ENCODE assay signal across 8 mouse cellular contexts in the genomic region with DNA sequence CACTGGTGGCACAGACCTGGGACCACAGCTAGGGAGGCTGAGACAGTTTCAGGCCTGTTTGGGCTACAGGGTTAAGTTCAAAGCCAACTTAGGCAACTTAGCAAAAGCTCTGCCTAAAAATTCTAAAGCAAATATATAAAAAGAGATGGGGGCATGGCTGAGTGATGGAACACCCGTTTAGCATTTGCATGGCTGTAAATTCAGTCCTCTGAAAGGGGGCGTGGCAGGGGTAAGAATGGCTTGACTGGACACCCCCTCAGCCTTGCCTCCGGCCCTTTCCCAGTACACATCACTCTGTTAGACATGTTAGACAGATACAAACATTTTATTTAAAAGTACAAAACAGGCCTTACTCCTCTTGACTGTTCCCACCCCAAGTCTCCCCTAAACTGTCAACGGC. TPM values are rescaled to one million over a fixed set of nuclear protein-coding genes. Genes with fewer than 3 reads are reported as not detected.
DNase-seq lines count a peak whose midpoint lies in the region; ATAC-seq and TF ChIP-seq lines count a peak whose summit lies in the region.
"Had no signal": no experiment of that assay in that cellular context is flagged by ENCODE, and none has a peak within 500 bp of the region (broad histone marks: within the 10 kb centered on the region; RNA-seq: fewer than 3 reads in every experiment).

No protein-coding gene starts in this region.

- no peaks in the 10 kb centered on the region for H3K36me3 ChIP-seq in neural tube, embryonic 11.5 days (ENCODE audit: control insufficient read depth, insufficient read depth, low read length)
- H3K36me3 ChIP-seq in forebrain, postnatal 0 days (ENCODE audit: insufficient read depth), result no peaks in the 10 kb centered on the region
- 0 out of 2 replicates have a peak, but pooled peaks cover 5% of the 10 kb centered on the region for H3K36me3 ChIP-seq in limb, embryonic 14.5 days (ENCODE audit: control insufficient read depth, insufficient read depth, low read length)

- peak overlapping the region; percentile 86 for H3K27ac ChIP-seq in neural tube, embryonic 11.5 days (ENCODE audit: low read depth, low read length)
- peak overlapping the region; percentile 62 for H3K27ac ChIP-seq in forebrain, postnatal 0 days (ENCODE audit: low read depth, low read length)
- peak overlapping the region; percentile 79 for H3K27ac ChIP-seq in limb, embryonic 14.5 days (replicated peaks; ENCODE audit: low read depth, low read length)

- no peak for TF ChIP-seq POLR2A in limb, embryonic 14.5 days (IDR thresholded peaks at IDR 0.05; ENCODE audit: borderline replicate concordance, extremely low read depth, insufficient read depth, insufficient read length)

- H3K4me2 ChIP-seq in neural tube, embryonic 11.5 days (ENCODE audit: low read depth), result peak overlapping the region; percentile 29; the same call in 1 of the 2 replicates
- H3K4me2 ChIP-seq in forebrain, postnatal 0 days (ENCODE audit: low read depth), result no peak overlapping the region
- peak overlapping the region; percentile 39; the same call in 1 of the 2 replicates for H3K4me2 ChIP-seq in limb, embryonic 14.5 days (replicated peaks; ENCODE audit: low read depth, low read length, severe bottlenecking)

- 62% methylated on average over 4 of the region's 4 CpGs for WGBS in neural tube, embryonic 11.5 days
- 83% methylated on average over 4 of the region's 4 CpGs for WGBS in forebrain, postnatal 0 days
- 71% methylated on average over 4 of the region's 4 CpGs for WGBS in limb, embryonic 14.5 days

- no peak for ATAC-seq in neural tube, embryonic 11.5 days (ENCODE audit: insufficient read depth, low FRiP score, low TSS enrichment)
- ATAC-seq in forebrain, postnatal 0 days, result no peak
- ATAC-seq in limb, embryonic 14.5 days (ENCODE audit: low FRiP score, low read depth), result no peak
- ATAC-seq in granulocyte monocyte progenitor cell, adult 5-6 weeks (replicated peaks; ENCODE audit: poor library complexity, severe bottlenecking), result no peak

- H3K9ac ChIP-seq in neural tube, embryonic 11.5 days (ENCODE audit: low read length), result peak overlapping the region; percentile 36; the same call in 1 of the 2 replicates
- H3K9ac ChIP-seq in forebrain, postnatal 0 days, result no peak overlapping the region
- no peak overlapping the region for H3K9ac ChIP-seq in limb, embryonic 14.5 days (ENCODE audit: low read depth, low read length, severe bottlenecking)
- H3K9ac ChIP-seq: liver, embryonic 14.5 days had no signal

- H3K4me1 ChIP-seq in neural tube, embryonic 11.5 days (ENCODE audit: control insufficient read depth, insufficient read depth, low read length), result peaks cover 18% of the 10 kb centered on the region
- 0 out of 2 replicates have a peak, but pooled peaks cover 7% of the 10 kb centered on the region for H3K4me1 ChIP-seq in forebrain, postnatal 0 days (ENCODE audit: insufficient read depth)
- peaks cover 12% of the 10 kb centered on the region for H3K4me1 ChIP-seq in limb, embryonic 14.5 days (ENCODE audit: control insufficient read depth, insufficient read depth, low read length)

- H3K4me3 ChIP-seq in neural tube, embryonic 11.5 days (ENCODE audit: low read depth, low read length), result no peak overlapping the region
- H3K4me3 ChIP-seq in forebrain, postnatal 0 days (ENCODE audit: low read depth, low read length), result no peak overlapping the region
- no peak overlapping the region for H3K4me3 ChIP-seq in limb, embryonic 14.5 days (replicated peaks; ENCODE audit: low read length)

- TF ChIP-seq CTCF in forebrain, postnatal 0 days (IDR thresholded peaks at IDR 0.05; ENCODE audit: low read depth), result no peak

- DNase-seq in neural tube, embryonic 11.5 days (ENCODE audit: low spot score), result no peak
- no peak for DNase-seq in neural tube, embryonic 10.5 days (ENCODE audit: extremely low spot score, low spot score)
- DNase-seq in forebrain, postnatal 0 days, result no peak
- no peak for DNase-seq in limb, embryonic 14.5 days (ENCODE audit: low spot score)
- peak; percentile 58 for DNase-seq in testis, postnatal 10 days (ENCODE audit: low spot score)
- DNase-seq in left cerebral cortex, adult 8-10 months (ENCODE audit: low spot score in 2 of 2), result no peak

- no peaks in the 10 kb centered on the region for H3K9me3 ChIP-seq in neural tube, embryonic 11.5 days (ENCODE audit: control insufficient read depth, low read length)
- no peaks in the 10 kb centered on the region for H3K9me3 ChIP-seq in forebrain, postnatal 0 days (ENCODE audit: low read length)
- no peaks in the 10 kb centered on the region for H3K9me3 ChIP-seq in limb, embryonic 14.5 days (ENCODE audit: control insufficient read depth, low read length)

- no peaks in the 10 kb centered on the region for H3K27me3 ChIP-seq in neural tube, embryonic 11.5 days (ENCODE audit: control insufficient read depth, insufficient read depth, low read length)
- H3K27me3 ChIP-seq in forebrain, postnatal 0 days (ENCODE audit: insufficient read depth, low read length), result no peaks in the 10 kb centered on the region
- no peaks in the 10 kb centered on the region for H3K27me3 ChIP-seq in limb, embryonic 14.5 days (ENCODE audit: control insufficient read depth, insufficient read depth, low read length)

RNA-seq across cellular contexts. Expression of a gene that starts 0.8 kb away (rescaled TPM):
- polyA plus RNA-seq in neural tube, embryonic 11.5 days (2014; fragmentation: Nextera tagmentation; extraction: Ambion mirVana), result 0.46 and 0.49 TPM in 2 replicates
- total RNA-seq in forebrain, postnatal 0 days (2014; rRNA removed), result not detected in 2 replicates
- not detected in 2 replicates for polyA plus RNA-seq in forebrain, postnatal 0 days (2015; fragmentation: Nextera tagmentation; extraction: Ambion mirVana)
- polyA plus RNA-seq in limb, embryonic 14.5 days (2012; rRNA removed), result 0.19 TPM in 1 of 2 replicates, not detected in the other
- polyA plus RNA-seq in limb, embryonic 14.5 days (2014; fragmentation: Nextera tagmentation; extraction: Ambion mirVana), result 0.37 and 1.3 TPM in 2 replicates
- not detected for total RNA-seq in left cerebral cortex, adult 8-10 months (2022)
- total RNA-seq in granulocyte monocyte progenitor cell, adult 5-6 weeks (2014; fragmentation: Nextera tagmentation), result not detected in 2 replicates
- total RNA-seq in granulocyte monocyte progenitor cell, adult 5-6 weeks (2017), result not detected in 2 replicates
- polyA plus RNA-seq: liver, embryonic 14.5 days had no signal

RNA-seq across cellular contexts. Expression of a gene that starts 16.4 kb away (rescaled TPM):
- 12.8 and 15.8 TPM in 2 replicates for polyA plus RNA-seq in neural tube, embryonic 11.5 days (2014; fragmentation: Nextera tagmentation; extraction: Ambion mirVana)
- total RNA-seq in forebrain, postnatal 0 days (2014; rRNA removed), result 25.7 and 31.8 TPM in 2 replicates
- polyA plus RNA-seq in forebrain, postnatal 0 days (2015; fragmentation: Nextera tagmentation; extraction: Ambion mirVana), result 27.8 and 35.9 TPM in 2 replicates
- 36.5 and 51.7 TPM in 2 replicates for polyA plus RNA-seq in limb, embryonic 14.5 days (2012; rRNA removed)
- 11.9 and 15.3 TPM in 2 replicates for polyA plus RNA-seq in limb, embryonic 14.5 days (2014; fragmentation: Nextera tagmentation; extraction: Ambion mirVana)
- total RNA-seq in left cerebral cortex, adult 8-10 months (2022), result 10 to 100 TPM; 22.8 to 26.6 (median 24.3) TPM
- total RNA-seq in granulocyte monocyte progenitor cell, adult 5-6 weeks (2014; fragmentation: Nextera tagmentation), result 15.6 and 43.7 TPM in 2 replicates
- 50.5 and 57.8 TPM in 2 replicates for total RNA-seq in granulocyte monocyte progenitor cell, adult 5-6 weeks (2017)

RNA-seq across cellular contexts. Expression of a gene that starts 18.9 kb away (rescaled TPM):
- polyA plus RNA-seq in neural tube, embryonic 11.5 days (2014; fragmentation: Nextera tagmentation; extraction: Ambion mirVana), result 2.8 and 3.6 TPM in 2 replicates
- total RNA-seq in forebrain, postnatal 0 days (2014; rRNA removed), result 17.7 and 19.3 TPM in 2 replicates
- polyA plus RNA-seq in forebrain, postnatal 0 days (2015; fragmentation: Nextera tagmentation; extraction: Ambion mirVana), result 17.6 and 19.2 TPM in 2 replicates
- polyA plus RNA-seq in limb, embryonic 14.5 days (2012; rRNA removed), result 1.8 and 2.7 TPM in 2 replicates
- 2.7 TPM in 2 replicates for polyA plus RNA-seq in limb, embryonic 14.5 days (2014; fragmentation: Nextera tagmentation; extraction: Ambion mirVana)
- total RNA-seq in left cerebral cortex, adult 8-10 months (2022), result 10 to 100 TPM; 60.4 to 65.0 (median 61.0) TPM
- total RNA-seq in granulocyte monocyte progenitor cell, adult 5-6 weeks (2014; fragmentation: Nextera tagmentation), result not detected in 2 replicates
- total RNA-seq in granulocyte monocyte progenitor cell, adult 5-6 weeks (2017), result not detected in 2 replicates

RNA-seq across cellular contexts. Expression of a gene that starts 19.8 kb away (rescaled TPM):
- 50.4 and 62.7 TPM in 2 replicates for polyA plus RNA-seq in neural tube, embryonic 11.5 days (2014; fragmentation: Nextera tagmentation; extraction: Ambion mirVana)
- total RNA-seq in forebrain, postnatal 0 days (2014; rRNA removed), result 122 and 176 TPM in 2 replicates
- polyA plus RNA-seq in forebrain, postnatal 0 days (2015; fragmentation: Nextera tagmentation; extraction: Ambion mirVana), result 116 and 135 TPM in 2 replicates
- 211 and 272 TPM in 2 replicates for polyA plus RNA-seq in limb, embryonic 14.5 days (2012; rRNA removed)
- polyA plus RNA-seq in limb, embryonic 14.5 days (2014; fragmentation: Nextera tagmentation; extraction: Ambion mirVana), result 167 and 172 TPM in 2 replicates
- 10 to 100 TPM; 21.7 to 37.3 (median 26.8) TPM for total RNA-seq in left cerebral cortex, adult 8-10 months (2022)
- total RNA-seq in granulocyte monocyte progenitor cell, adult 5-6 weeks (2014; fragmentation: Nextera tagmentation), result 80.1 and 110 TPM in 2 replicates
- 79.0 and 80.5 TPM in 2 replicates for total RNA-seq in granulocyte monocyte progenitor cell, adult 5-6 weeks (2017)

RNA-seq across cellular contexts. Expression of a gene that starts 23.4 kb away (rescaled TPM):
- 8.0 and 8.7 TPM in 2 replicates for polyA plus RNA-seq in neural tube, embryonic 11.5 days (2014; fragmentation: Nextera tagmentation; extraction: Ambion mirVana)
- 53.5 and 59.9 TPM in 2 replicates for total RNA-seq in forebrain, postnatal 0 days (2014; rRNA removed)
- polyA plus RNA-seq in forebrain, postnatal 0 days (2015; fragmentation: Nextera tagmentation; extraction: Ambion mirVana), result 3.5 and 3.7 TPM in 2 replicates
- polyA plus RNA-seq in limb, embryonic 14.5 days (2012; rRNA removed), result 84.2 and 99.6 TPM in 2 replicates
- 8.9 and 10.4 TPM in 2 replicates for polyA plus RNA-seq in limb, embryonic 14.5 days (2014; fragmentation: Nextera tagmentation; extraction: Ambion mirVana)
- 10 to 100 TPM; 20.3 to 22.9 (median 21.9) TPM for total RNA-seq in left cerebral cortex, adult 8-10 months (2022)
- total RNA-seq in granulocyte monocyte progenitor cell, adult 5-6 weeks (2014; fragmentation: Nextera tagmentation), result 2.2 and 2.3 TPM in 2 replicates
- 1.7 and 2.1 TPM in 2 replicates for total RNA-seq in granulocyte monocyte progenitor cell, adult 5-6 weeks (2017)

Comparison
In these comparisons a context has a peak if more than half of its experiments do, and no peak if none do; other contexts are left out.
1. RNA of a gene that starts 18.9 kb away (total RNA-seq): 60.4 to 65.0 TPM in left cerebral cortex, adult 8-10 months and 17.7 to 19.3 TPM in forebrain, postnatal 0 days; not detected in granulocyte monocyte progenitor cell, adult 5-6 weeks; every median in the first group is over 10 times any median in the second.
2. Peak in every context shown above with its lines, with median percentiles within 50 percentile points of each other: H3K27ac ChIP-seq.